Mouse (Mus musculus): ENCODE measurements around the gene Banf2.

Banf2 gene

GRCm38 (mm10) chr2:144101463-144101961, 68.7 kb downstream of the Banf2 start:
- no peak for DNase-seq (ENCODE audit: low spot score in 2 of 2)

GRCm38 (mm10) chr2:144107374-144107773, 74.5 kb downstream of the Banf2 start:
- DNase-seq (ENCODE audit: low spot score in 2 of 2): no peak

- DNase-seq (ENCODE audit: low spot score in 2 of 2): no peak
These were observed 75.0 kb downstream of the Banf2 start for GRCm38 (mm10) chr2:144107810-144108209.

- no peak for DNase-seq (ENCODE audit: low spot score in 2 of 2)
These were observed 75.5 kb downstream of the Banf2 start for GRCm38 (mm10) chr2:144108376-144108775.

GRCm38 (mm10) chr2:144111966-144112365, 79.1 kb downstream of the Banf2 start:
- DNase-seq (ENCODE audit: low spot score in 2 of 2): no peak

GRCm38 (mm10) chr2:144112666-144113065, 79.8 kb downstream of the Banf2 start:
- DNase-seq (ENCODE audit: low spot score in 2 of 2): no peak

- no peak for DNase-seq (ENCODE audit: low spot score in 2 of 2)
These were observed 85.2 kb downstream of the Banf2 start for GRCm38 (mm10) chr2:144118061-144118460.

- DNase-seq (ENCODE audit: low spot score in 2 of 2): no peak
These were observed 87.4 kb downstream of the Banf2 start for GRCm38 (mm10) chr2:144120186-144120823.

- no peak for DNase-seq (ENCODE audit: low spot score in 2 of 2)
These were observed 89.2 kb downstream of the Banf2 start for GRCm38 (mm10) chr2:144122068-144122467.
